Mouse (Mus musculus): ENCODE measurements around the gene Xrcc3.
A peak's percentile ranks its signal among the peaks of the same experiment; 100 is the strongest.

Gene Xrcc3

DNA sequence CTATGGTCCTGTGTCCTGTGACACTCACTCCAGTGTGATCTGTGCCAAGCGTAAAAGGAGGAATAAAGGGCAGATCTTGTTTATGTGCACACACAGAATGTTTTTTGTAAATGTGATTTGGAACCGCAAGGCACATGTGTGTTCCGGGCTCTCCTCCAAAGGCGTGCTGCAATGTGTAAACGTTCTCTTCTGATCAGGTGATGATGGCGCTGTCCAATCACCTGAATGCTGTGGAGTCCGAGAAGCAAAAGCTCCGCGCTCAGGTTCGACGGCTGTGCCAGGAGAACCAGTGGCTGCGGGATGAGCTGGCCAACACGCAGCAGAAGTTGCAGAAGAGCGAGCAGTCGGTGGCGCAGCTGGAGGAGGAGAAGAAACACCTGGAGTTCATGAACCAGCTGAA is 39.5 kb downstream of the Xrcc3 start:
- no peak for DNase-seq (ENCODE audit: low spot score in 2 of 2)

DNA sequence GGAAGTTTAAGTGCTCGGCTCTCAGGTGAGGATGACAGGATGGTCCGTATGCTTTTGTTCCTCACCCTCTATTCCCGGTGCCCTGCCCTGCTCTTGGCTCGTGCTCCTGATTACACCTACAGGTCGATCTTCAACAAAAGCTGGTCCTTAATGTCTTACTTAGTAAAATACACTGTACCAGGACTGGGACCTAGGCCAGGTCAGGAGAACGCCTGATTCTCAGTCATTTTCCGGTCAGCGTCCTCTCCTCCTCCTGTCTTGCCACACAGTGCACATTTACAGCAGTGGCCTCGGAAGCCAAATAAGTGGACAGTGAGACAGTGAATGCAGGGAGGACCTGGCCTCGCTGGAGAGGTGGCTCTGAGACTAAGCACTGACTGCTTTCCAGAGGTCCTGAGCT is 43.0 kb downstream of the Xrcc3 start:
- no peak for DNase-seq (ENCODE audit: low spot score in 2 of 2)

DNA sequence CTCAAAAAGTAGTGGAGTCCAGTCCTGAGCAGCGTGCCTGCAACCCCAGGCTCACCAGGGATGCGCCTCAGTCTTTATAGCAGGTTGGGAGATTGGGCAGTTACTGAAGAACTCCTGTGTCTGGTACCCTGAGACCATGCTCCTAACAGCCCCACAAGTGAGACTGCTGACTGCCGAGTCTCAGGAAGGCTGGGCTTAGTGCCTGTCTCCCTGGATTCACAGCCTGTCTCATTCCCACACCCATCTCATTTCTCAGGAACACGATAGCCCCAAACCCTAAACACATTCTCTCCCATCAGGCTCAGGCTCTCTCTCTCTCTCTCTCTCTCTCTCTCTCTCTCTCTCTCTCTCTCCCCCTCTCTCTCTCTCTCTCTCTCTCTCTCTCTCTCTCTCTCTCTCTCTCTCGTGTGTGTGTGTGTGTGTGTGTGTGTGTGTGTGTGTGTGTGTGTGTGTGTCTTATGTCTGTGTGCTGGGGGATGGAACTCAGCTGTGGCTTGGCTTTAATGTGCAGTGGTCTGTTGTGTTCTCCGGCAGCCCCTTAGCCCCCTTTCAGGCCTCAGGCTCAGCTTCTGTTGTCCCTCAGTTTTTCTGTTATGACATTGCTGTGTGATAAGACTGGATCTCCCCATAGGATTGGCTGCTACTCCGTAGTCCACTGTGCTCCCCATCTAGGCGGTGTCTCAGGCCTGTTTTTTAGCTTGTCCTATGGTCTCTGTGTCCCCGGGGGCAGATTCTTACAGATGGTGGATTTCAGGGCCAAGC is 43.7 kb downstream of the Xrcc3 start:
- no peak for DNase-seq (ENCODE audit: low spot score in 2 of 2)

DNA sequence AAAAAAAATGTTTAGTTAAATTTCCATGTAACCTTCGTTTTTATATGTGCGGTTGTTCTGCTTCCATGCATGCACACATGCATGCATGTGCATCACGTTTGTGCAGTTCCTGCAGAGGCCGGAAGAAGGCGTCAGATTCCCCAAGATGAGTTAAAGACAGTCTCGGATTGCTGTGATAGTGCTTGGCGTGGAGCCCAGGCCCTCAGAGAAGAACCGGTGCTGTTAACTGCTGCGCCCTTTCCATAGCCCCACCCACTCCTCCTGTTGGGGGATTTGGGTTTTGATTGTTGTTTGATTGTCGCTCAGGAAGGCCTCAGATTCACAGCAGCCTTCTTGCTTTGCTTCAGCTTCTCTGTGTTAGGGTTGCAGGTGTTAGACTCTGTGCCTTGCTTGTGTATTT is 44.4 kb downstream of the Xrcc3 start:
- peak; percentile 48 to 59 for DNase-seq (ENCODE audit: low spot score in 2 of 2)

DNA sequence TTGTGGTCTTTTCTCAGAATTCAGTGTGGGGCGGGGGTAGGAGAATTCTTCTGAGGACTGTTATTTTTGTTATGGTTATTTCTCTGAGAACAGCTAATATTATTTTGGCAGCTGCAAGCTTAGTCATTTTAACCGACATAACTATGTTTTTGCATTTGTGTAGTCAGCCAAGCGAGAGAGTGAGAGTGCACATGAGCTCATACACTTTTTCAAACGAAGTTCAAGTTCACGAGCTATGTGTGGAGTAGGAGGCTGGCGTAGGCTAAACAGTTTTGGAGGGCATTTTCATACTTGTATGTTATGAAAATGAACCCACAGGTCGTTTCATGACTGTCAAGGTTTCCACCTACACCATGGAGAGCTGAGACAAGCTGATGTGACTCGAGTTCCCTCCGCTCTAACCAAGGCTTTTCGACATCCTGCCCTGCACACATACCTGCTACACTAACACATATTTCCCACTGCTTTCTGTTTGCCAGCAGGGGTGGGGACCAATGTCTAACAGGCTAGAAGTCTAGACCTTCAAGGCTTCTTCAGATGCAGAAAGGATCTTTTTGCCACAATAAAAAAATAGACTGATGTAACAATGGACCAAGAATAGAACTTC is 45.2 kb downstream of the Xrcc3 start:
- no peak for DNase-seq (ENCODE audit: low spot score in 2 of 2)

DNA sequence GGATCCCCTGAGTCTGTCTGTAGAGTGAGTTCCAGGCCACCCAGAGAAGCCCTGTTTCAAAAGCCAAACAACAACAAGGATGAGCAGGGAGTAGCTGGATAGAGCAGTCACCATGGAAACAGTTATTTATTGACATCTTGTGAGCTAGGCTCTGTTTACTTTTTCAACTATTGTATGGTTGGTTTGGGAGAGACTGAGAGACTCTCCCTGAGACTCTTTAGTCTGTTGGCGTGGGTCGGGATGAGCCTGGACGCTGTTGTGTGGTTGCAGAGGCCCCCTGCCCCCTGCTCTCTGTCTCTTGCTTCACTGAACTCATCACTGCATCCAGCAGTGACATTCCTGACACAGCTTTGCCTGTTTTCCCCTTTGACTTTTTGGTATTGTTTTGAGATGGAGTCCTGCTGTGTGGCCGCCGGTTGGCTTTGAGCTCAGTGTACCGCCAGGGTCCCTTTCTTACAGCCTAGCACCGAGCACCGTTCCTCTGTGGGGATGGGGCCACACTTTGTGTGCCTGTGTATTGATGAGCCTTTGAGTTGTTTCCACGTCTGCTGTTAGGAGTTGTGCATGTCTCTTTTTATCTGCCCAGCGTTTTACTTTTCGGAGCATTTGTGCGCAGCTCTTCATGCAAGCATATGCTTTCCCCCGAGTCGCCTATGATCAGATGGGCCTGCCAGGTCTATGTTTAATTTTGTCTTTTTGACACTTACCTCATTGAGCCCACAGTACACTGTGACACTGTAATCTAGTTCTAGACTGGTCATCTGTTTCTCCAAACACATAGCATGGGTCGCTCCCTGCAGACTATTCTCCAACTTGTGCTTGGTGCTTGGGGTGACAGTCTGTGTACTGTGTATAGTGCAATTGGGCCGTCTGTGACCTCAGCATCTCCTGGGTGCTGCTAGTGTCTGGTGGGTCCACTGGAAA is 47.1 kb downstream of the Xrcc3 start:
- DNase-seq (ENCODE audit: low spot score in 2 of 2): no peak

DNA sequence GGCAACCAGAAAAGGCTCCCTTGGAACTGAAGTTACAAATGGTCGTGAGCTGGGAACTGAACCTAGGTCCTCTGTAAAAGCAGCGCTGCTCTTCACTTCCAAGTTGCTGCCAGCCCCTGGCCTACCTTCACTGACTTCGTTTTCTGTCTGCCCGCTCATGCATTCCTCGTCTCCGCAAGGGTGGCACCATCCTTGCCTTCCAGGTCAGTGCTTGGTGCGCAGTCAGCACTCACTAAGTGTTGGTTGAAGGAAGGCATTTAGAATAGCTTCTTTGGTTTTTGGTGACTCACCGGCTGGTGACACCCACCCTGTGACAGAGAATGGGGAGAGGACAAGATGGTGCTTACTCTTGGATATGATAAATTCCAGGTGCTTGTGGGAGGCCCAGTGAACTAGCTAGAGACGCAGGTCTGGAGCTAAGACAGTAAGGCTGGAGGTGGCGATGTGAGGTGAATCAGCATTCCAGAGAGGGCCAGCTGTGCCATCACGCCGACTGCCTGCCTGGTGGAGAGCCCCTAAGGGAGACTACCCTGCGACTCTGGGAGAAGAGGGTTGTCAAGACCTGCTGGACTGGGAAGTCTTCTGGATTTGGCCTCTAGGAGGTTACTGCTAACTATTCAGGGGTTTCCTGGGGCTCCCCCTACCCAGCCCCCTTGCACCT is 50.9 kb downstream of the Xrcc3 start:
- DNase-seq (ENCODE audit: low spot score in 2 of 2): no peak

DNA sequence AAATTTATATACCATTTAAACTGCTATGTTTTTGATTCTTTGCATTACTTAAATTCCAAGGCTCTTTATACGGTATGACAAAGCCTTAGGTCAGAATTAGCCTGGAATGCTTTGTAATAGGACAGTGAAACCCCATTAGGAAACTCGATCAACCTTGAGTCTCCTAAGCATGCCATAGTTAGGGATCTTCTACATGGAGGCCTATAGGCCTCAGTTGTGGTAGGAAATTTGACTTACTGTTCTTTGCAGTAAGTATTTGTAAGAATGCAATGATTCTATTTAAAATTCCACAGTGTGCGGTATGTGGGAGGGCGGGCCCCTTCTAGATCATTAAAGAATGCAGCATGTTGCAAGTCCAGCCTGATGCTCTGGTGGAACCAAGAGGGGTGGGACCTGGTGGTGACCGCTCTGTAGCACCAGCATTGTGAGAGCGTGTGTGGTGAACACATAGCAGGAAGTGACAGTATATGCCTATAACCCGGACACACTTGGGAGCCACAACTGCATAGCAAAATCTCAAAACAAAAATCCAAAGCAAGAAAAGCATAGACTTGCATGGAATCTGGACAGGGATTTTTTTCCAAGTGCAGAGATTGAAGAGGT is 53.3 kb downstream of the Xrcc3 start:
- DNase-seq (ENCODE audit: low spot score in 2 of 2): no peak

DNA sequence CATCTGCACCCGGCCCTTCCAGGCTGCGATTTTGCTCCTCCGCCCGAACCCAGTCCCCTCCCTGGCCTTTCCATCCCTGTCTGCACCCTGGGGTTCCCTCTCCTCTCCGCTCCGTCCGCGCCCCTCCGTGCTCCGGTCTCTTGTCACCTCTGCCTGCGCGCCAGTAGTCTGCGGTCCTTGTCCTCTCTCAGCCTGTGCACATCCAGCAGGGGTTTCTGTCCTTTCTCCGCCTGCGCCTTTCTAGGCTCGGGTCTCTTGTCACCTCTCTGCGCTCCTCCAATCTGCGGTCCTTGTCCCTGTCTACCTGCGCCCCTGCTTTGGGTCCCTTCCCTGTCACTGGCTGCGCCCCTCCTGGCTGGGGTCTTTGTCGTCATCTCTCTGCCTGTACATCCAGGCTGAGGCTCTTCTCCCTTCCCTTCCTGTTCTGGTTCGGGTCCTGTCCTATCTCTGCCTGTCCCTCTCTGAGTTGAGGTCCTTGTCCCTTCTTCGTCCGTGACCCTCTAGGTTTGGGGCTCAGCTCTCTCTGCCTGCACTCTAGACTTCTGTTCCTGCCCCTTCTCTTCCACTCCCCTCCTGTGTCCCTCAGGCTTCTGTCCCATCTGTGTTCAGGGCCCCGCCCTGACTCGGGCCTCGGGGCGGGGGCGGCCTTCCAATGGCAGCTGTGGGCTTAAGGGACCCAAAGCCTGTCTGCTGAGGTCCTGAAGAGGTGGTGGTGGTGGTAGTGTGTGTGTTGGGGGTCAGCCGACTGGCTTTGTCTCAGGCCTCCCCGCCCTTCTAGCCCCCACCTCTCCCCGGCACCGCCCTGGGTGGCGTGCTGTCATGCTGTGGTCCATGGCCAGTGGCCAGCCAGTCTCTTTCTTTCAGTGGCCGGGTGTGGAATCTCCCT is 54.3 kb downstream of the Xrcc3 start:
- peak; percentile 81 to 83 for DNase-seq (ENCODE audit: low spot score in 2 of 2)

DNA sequence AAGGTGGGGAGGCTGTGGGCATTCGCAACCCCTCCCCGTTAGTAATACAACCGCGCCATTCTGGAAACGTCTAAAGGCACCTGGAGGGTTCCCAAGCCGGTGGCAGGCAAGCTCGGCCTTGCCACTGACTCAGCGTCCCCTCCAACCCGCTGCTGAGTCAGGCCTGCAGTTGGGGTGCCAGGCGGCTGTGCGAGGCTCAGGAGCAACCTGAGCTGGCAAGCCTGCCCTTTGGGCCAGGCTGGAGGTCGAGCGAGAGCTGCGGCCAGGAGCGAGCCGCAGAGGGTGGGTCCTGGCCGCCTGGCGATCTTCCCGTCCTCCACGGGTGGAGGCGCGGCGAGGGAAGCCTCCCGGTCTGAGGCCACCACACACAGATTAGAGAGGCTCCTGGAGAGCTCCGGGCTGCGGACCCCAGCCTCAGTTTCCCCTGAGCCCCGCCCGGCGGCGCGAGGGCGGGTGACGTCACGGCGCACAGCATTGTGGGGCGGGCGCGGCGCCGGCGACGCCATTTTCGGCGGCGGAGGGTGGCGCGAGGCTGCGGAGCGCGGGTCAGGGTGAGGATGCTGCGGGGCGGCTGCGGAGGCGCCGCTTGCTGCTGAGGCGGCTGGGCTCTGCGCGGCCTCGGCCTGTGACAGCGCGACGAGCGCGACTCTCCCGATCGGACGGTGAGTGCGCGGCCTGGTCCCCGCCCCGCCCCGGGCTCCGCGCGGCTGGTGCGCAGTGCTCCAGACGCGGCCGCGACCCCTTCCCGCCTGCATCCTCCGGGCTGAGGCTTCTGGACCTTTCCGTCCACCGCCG is 55.1 kb downstream of the Xrcc3 start, which contains the start of gene Klc1:
Gene Klc1, plus strand, starts transcription at position 469 of the 795 bp plus-strand sequence.
- DNase-seq (ENCODE audit: low spot score in 2 of 2): peak; percentile 70 to 78

DNA sequence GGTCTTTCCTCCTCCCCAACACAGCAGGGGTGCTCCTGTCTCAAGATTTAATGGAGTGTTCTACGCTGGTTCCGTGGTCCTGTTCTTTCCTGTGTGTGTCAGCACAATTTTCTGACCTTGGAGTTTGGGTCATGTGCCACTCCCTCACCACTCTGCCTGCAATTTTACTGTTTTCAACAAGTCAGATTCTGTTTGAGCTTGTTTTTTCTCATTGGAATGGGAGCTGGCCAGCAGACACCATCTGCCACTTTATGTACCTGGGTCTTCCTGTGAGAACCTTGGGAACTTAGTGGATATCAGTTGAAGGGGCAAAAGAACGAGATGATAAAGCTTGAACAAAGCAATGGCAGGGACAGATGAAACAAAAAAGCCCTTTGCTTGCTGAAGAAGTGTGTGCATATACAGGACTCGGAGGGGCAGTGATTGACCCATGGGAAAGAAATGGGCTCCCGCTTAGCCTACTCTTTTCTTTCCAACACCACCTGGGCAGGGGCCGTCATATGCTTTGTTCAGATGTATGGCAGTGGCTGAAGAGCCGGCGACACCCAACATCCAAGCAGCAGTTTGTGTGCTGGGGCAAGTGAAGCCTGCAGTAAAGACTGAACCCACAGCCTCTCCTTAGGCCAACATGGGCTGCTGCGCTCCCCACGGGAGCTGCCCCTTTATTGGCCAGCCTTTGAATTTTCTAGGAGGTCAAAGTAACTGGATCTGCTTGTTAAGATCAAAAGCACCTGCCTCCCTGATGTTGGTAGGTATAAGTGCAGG is 55.9 kb downstream of the Xrcc3 start:
- no peak for DNase-seq (ENCODE audit: low spot score in 2 of 2)

DNA sequence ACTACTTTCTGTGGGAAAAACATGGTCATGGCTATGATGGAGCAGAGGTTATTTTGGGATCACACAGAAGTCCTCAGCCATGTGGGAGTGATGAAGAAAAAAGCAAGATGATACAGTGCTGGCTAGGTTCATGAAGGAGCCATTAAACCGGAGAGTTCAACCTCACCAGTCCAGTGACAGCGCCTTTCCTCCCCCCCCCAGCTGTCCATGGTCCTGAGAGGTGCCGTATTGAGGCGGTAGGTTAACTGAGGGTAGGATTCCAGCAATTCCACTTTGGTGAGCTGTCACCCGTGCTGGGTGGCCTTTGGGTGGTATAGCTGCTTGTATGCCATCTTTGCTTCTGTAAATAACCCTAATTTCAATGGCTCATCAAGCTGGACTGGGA is 57.0 kb downstream of the Xrcc3 start:
- DNase-seq (ENCODE audit: low spot score in 2 of 2): no peak

DNA sequence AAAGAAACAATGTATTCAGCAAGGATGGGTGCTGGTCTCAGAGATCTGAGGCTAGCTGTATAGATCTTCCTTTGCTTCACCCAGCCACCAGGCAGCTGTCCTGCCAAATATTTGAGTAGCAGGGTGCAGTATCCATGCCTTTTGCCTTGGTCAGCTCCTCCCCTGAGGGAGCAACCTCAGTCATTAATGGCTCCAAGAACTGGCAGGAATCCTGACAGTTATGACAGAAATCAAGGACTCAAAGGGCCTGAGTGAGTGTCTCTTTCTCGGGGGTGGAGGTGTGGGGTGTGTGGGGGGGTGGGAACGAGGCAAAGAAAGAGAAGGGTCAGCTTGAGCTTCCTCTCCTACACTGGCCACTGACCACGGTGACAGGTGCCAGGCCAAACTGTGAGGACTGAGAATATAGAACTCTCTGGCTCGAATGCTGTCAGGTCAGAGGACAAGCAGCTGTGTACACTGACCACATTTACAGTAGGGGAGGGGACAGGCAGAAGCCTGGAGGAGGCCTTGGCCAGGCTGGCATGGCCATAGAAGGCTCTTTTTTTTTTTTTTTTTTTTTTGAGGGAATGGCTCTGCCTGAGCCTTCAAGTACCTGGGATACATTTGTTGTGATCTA is 57.5 kb downstream of the Xrcc3 start:
- DNase-seq (ENCODE audit: low spot score in 2 of 2): no peak

DNA sequence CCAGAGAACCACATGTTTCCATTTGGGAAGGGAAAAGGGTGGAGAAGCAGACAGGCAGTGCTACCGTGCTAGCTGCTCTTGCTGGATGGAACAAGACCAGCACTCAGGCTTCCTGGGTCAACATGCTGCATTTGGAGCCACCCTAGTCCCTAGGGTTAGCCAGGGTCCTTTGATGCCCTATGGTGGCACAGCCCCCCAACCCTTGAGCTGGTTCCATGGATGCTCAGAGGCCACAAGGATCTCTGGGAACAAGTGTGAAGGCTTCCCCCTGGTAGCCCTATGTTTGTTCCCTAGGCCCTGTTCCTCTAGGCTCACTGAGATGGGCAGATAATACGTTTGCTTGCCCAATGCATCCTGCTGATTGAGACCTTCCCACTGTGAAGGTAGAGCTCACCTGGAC is 58.4 kb downstream of the Xrcc3 start:
- no peak for DNase-seq (ENCODE audit: low spot score in 2 of 2)

DNA sequence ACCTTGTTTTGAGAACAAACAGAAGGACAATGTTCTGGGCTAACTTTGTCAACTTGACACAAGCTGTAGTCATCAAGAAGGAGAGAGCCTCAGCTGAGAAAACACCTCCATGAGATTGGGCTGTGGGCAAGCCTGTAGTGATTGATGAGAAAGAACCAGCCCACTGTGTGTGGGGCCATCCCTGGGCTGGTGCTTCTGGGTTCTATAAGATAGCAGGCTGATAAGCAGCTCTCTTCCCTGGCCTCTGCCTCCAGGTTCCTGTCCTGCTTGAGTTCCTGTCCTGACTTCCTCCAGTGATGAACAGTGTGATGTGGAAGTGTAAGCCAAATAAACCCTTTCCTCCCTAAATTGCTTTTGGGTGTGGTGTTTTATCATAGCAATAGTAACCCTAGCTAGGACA is 59.0 kb downstream of the Xrcc3 start:
- no peak for DNase-seq (ENCODE audit: low spot score in 2 of 2)

DNA sequence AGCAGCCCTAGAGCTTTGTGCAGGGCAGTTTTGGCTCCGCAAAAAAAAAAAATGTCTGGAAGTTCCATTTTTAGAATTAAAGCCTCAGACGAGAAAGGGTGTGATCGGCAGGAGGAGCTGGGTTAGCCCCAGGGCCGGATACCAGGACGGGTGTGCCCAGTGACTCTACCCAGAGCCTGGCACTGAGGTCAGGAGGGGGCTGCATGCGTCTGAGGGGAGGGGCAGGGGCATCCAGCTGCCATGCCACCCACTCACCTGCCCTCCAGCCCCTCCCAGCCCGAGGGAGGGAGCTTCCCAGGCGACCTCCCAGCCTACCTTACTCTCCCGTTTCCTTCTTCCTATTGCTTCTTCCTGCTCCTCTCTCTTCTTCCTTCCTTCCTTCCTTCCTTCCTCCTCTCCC is 60.3 kb downstream of the Xrcc3 start:
- no peak for DNase-seq (ENCODE audit: low spot score in 2 of 2)
